Mouse (Mus musculus) layer of hippocampus, adult 18-20 months (tissue): ENCODE data around the gene Ctr9. TPM values are rescaled to one million over a fixed set of nuclear protein-coding genes. Genes with fewer than 3 reads are reported as not detected.

Experiments used
- DNase-seq, 2 experiments: peaks; one replicate each; pipeline ENCODE4 v3.0.0; 2022; ENCODE audit warnings: low spot score in 2 of 2
- total RNA-seq, 2 experiments: library from RNA; stranded (reverse); gene quantifications; 2 replicates each; pipeline ENCODE4 v1.2.3; 2021

Ctr9 gene
- total RNA-seq, 2 experiments from 2014 or later: 43.8 to 43.9 TPM

DNA sequence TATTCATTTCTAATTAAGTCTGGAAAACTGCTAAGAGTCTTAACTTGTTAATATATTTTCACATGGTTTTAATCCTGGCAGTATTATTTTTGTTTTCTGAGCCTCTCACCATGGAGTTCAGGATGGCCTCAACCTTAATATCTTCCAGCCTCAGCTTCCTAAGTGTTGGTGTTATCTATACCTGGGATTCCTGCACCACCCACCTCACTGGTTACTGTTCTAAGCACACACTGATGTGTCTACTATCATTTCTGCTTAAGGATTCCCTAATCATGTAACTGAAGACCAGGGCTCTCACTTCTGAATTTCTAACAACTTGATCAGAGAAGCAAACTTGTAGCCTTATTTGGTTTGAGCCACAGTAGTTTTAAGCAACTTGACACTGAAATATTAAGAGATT is 56.4 kb downstream of the Ctr9 start:
- no peak for DNase-seq

DNA sequence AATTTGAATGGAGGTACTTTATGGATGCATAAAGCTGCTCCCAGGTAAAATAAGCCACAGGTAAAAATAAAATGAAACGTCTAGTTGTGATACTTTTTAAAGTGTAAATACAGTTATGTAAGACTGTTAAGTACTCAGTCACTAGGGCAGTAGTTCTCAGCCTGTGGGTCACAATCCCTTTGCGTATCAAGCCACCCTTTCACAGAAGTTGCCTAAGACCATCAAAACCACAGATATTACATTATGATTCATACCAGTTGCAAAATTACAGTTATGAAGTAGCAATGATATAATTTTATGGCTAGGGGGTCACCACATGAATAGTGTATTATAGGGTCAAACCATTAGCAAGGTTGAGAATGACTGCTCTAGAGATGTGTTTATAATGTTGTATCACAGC is 66.4 kb downstream of the Ctr9 start:
- no peak for DNase-seq

DNA sequence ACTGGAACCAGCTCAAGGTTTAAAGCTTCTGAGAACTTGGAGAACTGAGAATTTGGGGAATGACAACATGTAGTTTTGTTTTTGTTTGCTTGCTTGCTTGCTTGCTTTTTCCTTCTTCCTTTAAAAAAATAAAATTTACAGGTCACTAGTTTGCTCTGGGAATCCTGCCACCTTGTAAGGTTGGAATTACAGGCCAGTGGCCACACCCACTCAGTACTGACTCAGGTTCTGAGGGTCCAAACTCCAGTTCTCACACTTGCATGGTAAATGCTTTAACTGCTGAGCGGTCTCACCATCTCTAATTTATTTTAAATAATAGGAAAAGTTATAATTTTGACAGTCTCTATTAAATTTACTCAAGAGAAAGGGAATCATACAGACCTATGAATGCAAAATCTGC is 69.4 kb downstream of the Ctr9 start:
- DNase-seq: no peak

Other genes starting within 250 kb of the Ctr9 start
- gene Rnf141, start 184.5 kb upstream of the Ctr9 start, total RNA-seq: 10 to 100 TPM; 79.8 to 82.2 TPM
- gene Lyve1, start 165.7 kb upstream of the Ctr9 start, total RNA-seq: 1 to 10 TPM; 1.3 to 1.9 TPM
- 1 to 10 TPM; 1.1 to 1.7 TPM for gene Mrvi1, start 46.5 kb upstream of the Ctr9 start, total RNA-seq
- gene Eif4g2, start 54.1 kb downstream of the Ctr9 start, total RNA-seq: 100 to 1,000 TPM; 609 to 616 TPM